ENCODE assay signal across 25 mouse cellular contexts in genomic region chr3:22300553-22300952, GRCm38 (mm10).
DNase-seq lines count a peak whose midpoint lies in the region; ATAC-seq and TF ChIP-seq lines count a peak whose summit lies in the region.
"Had no signal": no experiment of that assay in that cellular context is flagged by ENCODE, and none has a peak within 500 bp of the region (broad histone marks: within the 10 kb centered on the region; RNA-seq: fewer than 3 reads in every experiment).

No protein-coding gene starts in this region.

- no peak overlapping the region for H3K4me3 ChIP-seq in heart, embryonic 12.5 days
- H3K4me3 ChIP-seq in CH12.LX (replicated peaks in 1 of 3; ENCODE audit: low read depth in 2 of 3, low read length in 2 of 3, poor library complexity in 1 of 3): no peak overlapping the region
- no peak overlapping the region for H3K4me3 ChIP-seq in ES-E14 (ENCODE audit: insufficient read depth in 1 of 2, low read depth in 1 of 2, low read length in 2 of 2, poor library complexity in 1 of 2, severe bottlenecking in 1 of 2)
- H3K4me3 ChIP-seq in MEL (ENCODE audit: control insufficient read depth in 1 of 2, insufficient read depth in 1 of 2, low read depth in 2 of 2, low read length in 2 of 2): no peak overlapping the region
- H3K4me3 ChIP-seq in midbrain, postnatal 0 days (ENCODE audit: low read depth, low read length): no peak overlapping the region

- dilution Hi-C loops in CH12.LX (cut with MboI; ENCODE audit: extremely low pct_ligation_motif_present, extremely low pct_unique_long_range_greater_than_20kb, low sequenced_read_pairs): no loop called here

- H3K27ac ChIP-seq in heart, embryonic 12.5 days (ENCODE audit: poor library complexity, severe bottlenecking): no peak overlapping the region
- H3K27ac ChIP-seq in CH12.LX (ENCODE audit: insufficient read depth, low read depth) (no peak overlapping the region), ES-E14 (ENCODE audit: insufficient read depth, low read depth, low read length, poor library complexity, severe bottlenecking) (no peak overlapping the region), MEL (ENCODE audit: control insufficient read depth, low read depth, low read length) (no peak overlapping the region)
- H3K27ac ChIP-seq in midbrain, postnatal 0 days (ENCODE audit: low read depth, low read length): no peak overlapping the region

- H3K4me2 ChIP-seq in heart, embryonic 12.5 days: no peak overlapping the region
- no peak overlapping the region for H3K4me2 ChIP-seq in CH12.LX (ENCODE audit: insufficient read depth, low read depth, poor library complexity, severe bottlenecking)
- H3K4me2 ChIP-seq in midbrain, postnatal 0 days (ENCODE audit: low read depth, low read length, poor library complexity, severe bottlenecking): no peak overlapping the region

- ATAC-seq in heart, embryonic 12.5 days (ENCODE audit: insufficient number of reproducible peaks, low FRiP score): no peak
- ATAC-seq in midbrain, postnatal 0 days (ENCODE audit: low FRiP score): no peak
- ATAC-seq: activated CD4-positive, CD25-positive, alpha-beta regulatory T cell, adult 4 months; CD4-positive, CD25-positive, alpha-beta regulatory T cell, adult 4 months; Patski had no signal

- no peaks in the 10 kb centered on the region for H3K4me1 ChIP-seq in heart, embryonic 12.5 days (replicated peaks)
- H3K4me1 ChIP-seq in CH12.LX (ENCODE audit: control insufficient read depth in 1 of 2, insufficient read depth in 2 of 2) (no peaks in the 10 kb centered on the region), ES-E14 (ENCODE audit: control insufficient read depth in 2 of 2, insufficient read depth in 2 of 2, low read length in 2 of 2, poor library complexity in 1 of 2) (peaks cover 4 to 6% of the 10 kb centered on the region in 2 experiments; a peak in 2 of 4 replicates), MEL (ENCODE audit: control insufficient read depth in 1 of 2, insufficient read depth in 2 of 2, low read length in 2 of 2) (no peaks in the 10 kb centered on the region)
- H3K4me1 ChIP-seq in midbrain, postnatal 0 days (ENCODE audit: insufficient read depth, low read length): no peaks in the 10 kb centered on the region

- no peak for TF ChIP-seq POLR2A in CH12.LX (IDR thresholded peaks at IDR 0.05; ENCODE audit: low read depth, low read length)
- TF ChIP-seq POLR2A in MEL (IDR thresholded peaks at IDR 0.05; ENCODE audit: control insufficient read depth in 1 of 2, insufficient read depth in 1 of 2, low read depth in 1 of 2, low read length in 2 of 2, poor library complexity in 1 of 2): no peak

- no peak for TF ChIP-seq RAD21 in CH12.LX (IDR thresholded peaks at IDR 0.05; ENCODE audit: low read depth, low read length)
- no peak for TF ChIP-seq RAD21 in MEL (IDR thresholded peaks at IDR 0.05; ENCODE audit: low read depth, low read length)

- H3K36me3 ChIP-seq in heart, embryonic 12.5 days: no peaks in the 10 kb centered on the region
- H3K36me3 ChIP-seq in CH12.LX (replicated peaks in 1 of 2; ENCODE audit: control insufficient read depth in 1 of 2, insufficient read depth in 1 of 2, low read length in 1 of 2) (no peaks in the 10 kb centered on the region), ES-E14 (ENCODE audit: control insufficient read depth, insufficient read depth, low read length, poor library complexity, severe bottlenecking) (peaks cover 5% of the 10 kb centered on the region; the same call in 1 of the 2 replicates), MEL (ENCODE audit: control insufficient read depth in 1 of 2, insufficient read depth in 2 of 2, low read length in 2 of 2) (no peaks in the 10 kb centered on the region)
- no peaks in the 10 kb centered on the region for H3K36me3 ChIP-seq in midbrain, postnatal 0 days (ENCODE audit: insufficient read depth, low read length)
- H3K36me3 ChIP-seq: G1E had no signal

- no peaks in the 10 kb centered on the region for H3K9me3 ChIP-seq in heart, embryonic 12.5 days (replicated peaks)
- no peaks in the 10 kb centered on the region for H3K9me3 ChIP-seq in CH12.LX (replicated peaks; ENCODE audit: low read length)
- no peaks in the 10 kb centered on the region for H3K9me3 ChIP-seq in ES-E14 (ENCODE audit: control insufficient read depth, insufficient read depth, low read depth, low read length)
- no peaks in the 10 kb centered on the region for H3K9me3 ChIP-seq in MEL (replicated peaks; ENCODE audit: insufficient read depth, low read length)
- no peaks in the 10 kb centered on the region for H3K9me3 ChIP-seq in midbrain, postnatal 0 days (ENCODE audit: low read length)
- H3K9me3 ChIP-seq: G1E had no signal

- in situ Hi-C loops in CH12.LX (cut with MboI; ENCODE audit: low pct_ligation_motif_present, low pct_unique_long_range_greater_than_20kb, low sequenced_read_pairs): no loop called here
- in situ Hi-C loops in ES-E14 (cut with MboI; ENCODE audit: low sequenced_read_pairs in 2 of 2, unreplicated experiment in 2 of 2): loop anchor here in 1 of 2 experiments (25.0 kb wide), 1 partner anchor 887 kb away; no protein-coding TSS in a partner anchor

- TF ChIP-seq CTCF in CH12.LX (conservative IDR thresholded peaks at IDR 0.05 in 1 of 2, IDR thresholded peaks at IDR 0.05 in 1 of 2; ENCODE audit: low read depth in 2 of 2, low read length in 2 of 2) (no peak), MEL (IDR thresholded peaks at IDR 0.05 in 2 of 3, conservative IDR thresholded peaks at IDR 0.05 in 1 of 3; ENCODE audit: control insufficient read depth in 1 of 3, insufficient read depth in 1 of 3, low read depth in 2 of 3, low read length in 3 of 3, poor library complexity in 1 of 3, severe bottlenecking in 1 of 3) (no peak)
- TF ChIP-seq CTCF in midbrain, postnatal 0 days (IDR thresholded peaks at IDR 0.05): no peak

- no peak overlapping the region for H3K9ac ChIP-seq in heart, embryonic 12.5 days
- no peak overlapping the region for H3K9ac ChIP-seq in CH12.LX (ENCODE audit: insufficient read depth, low read depth)
- no peak overlapping the region for H3K9ac ChIP-seq in ES-E14 (ENCODE audit: insufficient read depth, low read depth, low read length, poor library complexity, severe bottlenecking)
- H3K9ac ChIP-seq in MEL (ENCODE audit: control insufficient read depth, low read depth, low read length, poor library complexity, severe bottlenecking): no peak overlapping the region
- no peak overlapping the region for H3K9ac ChIP-seq in midbrain, postnatal 0 days (replicated peaks; ENCODE audit: low read length, poor library complexity, severe bottlenecking)

- peak; percentile 48 for DNase-seq in heart, adult 11 months
- DNase-seq in CH12.LX (ENCODE audit: extremely low read depth) (no peak), ES-E14 (ENCODE audit: low read depth, low spot score) (no peak), MEL (ENCODE audit: low read depth, low spot score) (no peak)
- DNase-seq in midbrain, postnatal 0 days (ENCODE audit: low spot score): no peak
- DNase-seq in right cerebral cortex, adult 18-20 months: no peak
- no peak for DNase-seq in adrenal gland, postnatal 4 days (ENCODE audit: low spot score in 2 of 2)
- DNase-seq: adrenal gland, adult 2 months; adrenal gland, adult 8-10 months; adrenal gland, postnatal 10 days; adrenal gland, postnatal 14 days; adrenal gland, postnatal 25 days; adrenal gland, postnatal 36 days; B cell, adult 2 months; cerebellum, adult 11 months; cerebellum, adult 11-12 months; cerebellum, adult 18-20 months; cerebellum, adult 2 months; cerebellum, adult 8-10 months; cerebellum, adult 9-10 months had no signal

- WGBS in heart, embryonic 12.5 days: 83% methylated on average over 5 of the region's 5 CpGs
- WGBS in midbrain, postnatal 0 days: 88% methylated on average over 5 of the region's 5 CpGs

- no peaks in the 10 kb centered on the region for H3K27me3 ChIP-seq in heart, embryonic 12.5 days (replicated peaks)
- H3K27me3 ChIP-seq in CH12.LX (replicated peaks) (no peaks in the 10 kb centered on the region), MEL (ENCODE audit: control insufficient read depth in 1 of 2, insufficient read depth in 2 of 2, low read length in 2 of 2) (no peaks in the 10 kb centered on the region)
- H3K27me3 ChIP-seq in midbrain, postnatal 0 days (ENCODE audit: insufficient read depth, low read length): no peaks in the 10 kb centered on the region

- H3K79me2 ChIP-seq in CH12.LX (replicated peaks; ENCODE audit: control insufficient read depth, extremely low read depth, insufficient read depth, poor library complexity, severe bottlenecking) (no peaks in the 10 kb centered on the region), MEL (ENCODE audit: control insufficient read depth, insufficient read depth, low read length, poor library complexity) (no peaks in the 10 kb centered on the region)

- TF ChIP-seq EP300 in CH12.LX (IDR thresholded peaks at IDR 0.05; ENCODE audit: low read length) (no peak), MEL (IDR thresholded peaks at IDR 0.05; ENCODE audit: low read depth in 1 of 2, low read length in 2 of 2) (no peak)

TF ChIP-seq in CH12.LX, 34 proteins besides CTCF, POLR2A, EP300 and RAD21 (continues in another document):
- TF ChIP-seq MAZ (IDR thresholded peaks at IDR 0.05; ENCODE audit: low read depth, low read length) (no peak), TBP (conservative IDR thresholded peaks at IDR 0.05; ENCODE audit: low read depth, low read length) (no peak), TCF12 (IDR thresholded peaks at IDR 0.05; ENCODE audit: low read depth, low read length) (no peak), BHLHE40 (IDR thresholded peaks at IDR 0.05; ENCODE audit: low read depth, low read length) (no peak), UBTF (IDR thresholded peaks at IDR 0.05; ENCODE audit: low read depth, low read length) (no peak), MAFK (IDR thresholded peaks at IDR 0.05; ENCODE audit: insufficient replicate concordance, low read length) (peak; percentile 64; the same call in 1 of the 2 replicates)

TF ChIP-seq in ES-E14, 5 proteins besides CTCF, POLR2A, EP300 and RAD21:
- TF ChIP-seq CHD2 (IDR thresholded peaks at IDR 0.05; ENCODE audit: low read depth, low read length): no peak
- peak; percentile 87 for TF ChIP-seq MAFK (IDR thresholded peaks at IDR 0.05; ENCODE audit: insufficient read depth, low read depth, low read length)
- TF ChIP-seq HCFC1 (IDR thresholded peaks at IDR 0.05; ENCODE audit: borderline replicate concordance, insufficient read depth, low read length): no peak

TF ChIP-seq in MEL, 35 proteins besides CTCF, POLR2A, EP300 and RAD21:
- TF ChIP-seq MAFK (IDR thresholded peaks at IDR 0.05; ENCODE audit: borderline replicate concordance, low read depth, low read length): 0 out of 2 replicates have a peak, but pooled peaks have one; percentile 53
- TF ChIP-seq ZKSCAN1 (IDR thresholded peaks at IDR 0.05; ENCODE audit: low read depth, low read length): no peak
TF ChIP-seq in MEL: peak in this region for 1.
